Mouse (Mus musculus): ENCODE results near the gene Lypd1.

DNA sequence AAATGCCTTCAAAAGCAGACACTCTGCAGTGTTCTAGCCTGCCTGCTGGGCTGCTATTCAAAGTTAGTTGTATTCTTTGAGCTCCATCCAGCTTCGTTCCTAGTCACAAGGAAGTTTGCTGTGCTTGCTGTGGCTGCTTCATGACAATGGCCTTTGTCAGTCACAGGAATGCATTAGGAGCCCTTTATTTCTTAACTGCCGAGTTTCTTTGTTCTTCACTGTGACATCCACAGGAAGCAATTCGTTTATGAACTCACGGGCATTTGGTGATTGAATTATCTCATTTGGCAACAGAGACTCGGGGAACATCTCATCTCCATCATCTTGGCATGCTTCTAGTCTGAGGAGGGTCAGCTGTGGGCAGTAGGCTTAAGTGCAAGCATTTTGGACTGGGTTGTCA is 58.3 kb downstream of the Lypd1 start:
- TF ChIP-seq CTCF (IDR thresholded peaks at IDR 0.05; ENCODE audit: borderline replicate concordance, insufficient read depth, low read length) (no peak), POLR2A (IDR thresholded peaks at IDR 0.05; ENCODE audit: low read depth, low read length) (no peak)

Data from embryonic fibroblast, embryonic 13.5 days (primary cell).